In genomic region chr1:181852466-181852865, GRCm38 (mm10) we compare ENCODE assay signal across 8 mouse cellular contexts. TPM values are rescaled to one million over a fixed set of nuclear protein-coding genes. Genes with fewer than 3 reads are reported as not detected.
DNase-seq lines count a peak whose midpoint lies in the region; ATAC-seq and TF ChIP-seq lines count a peak whose summit lies in the region.

No protein-coding gene starts in this region.

- peak overlapping the region; percentile 72 for H3K4me2 ChIP-seq in liver, postnatal 0 days (ENCODE audit: low read depth, low read length)

- no peaks in the 10 kb centered on the region for H3K27me3 ChIP-seq in liver, postnatal 0 days (ENCODE audit: insufficient read depth, low read length)

- peak overlapping the region; percentile 48 for H3K4me3 ChIP-seq in liver, postnatal 0 days (ENCODE audit: low read depth, low read length)

- peak; percentile 29 to 64 for DNase-seq in spleen, postnatal 4 days (ENCODE audit: low spot score in 2 of 2)
- no peak for DNase-seq in spleen, postnatal 14 days (ENCODE audit: low spot score in 2 of 2)
- DNase-seq in liver, postnatal 0 days = no peak
- DNase-seq in thymus, postnatal 0 days (ENCODE audit: low spot score) = peak; percentile 46
- DNase-seq in frontal cortex, postnatal 36 days (ENCODE audit: low spot score in 2 of 2) = no peak
- DNase-seq in urinary bladder, adult 2 months (ENCODE audit: low spot score) = no peak
- DNase-seq in adrenal gland, postnatal 4 days (ENCODE audit: low spot score in 2 of 2) = no peak

- no peak for TF ChIP-seq EP300 in liver, postnatal 0 days (IDR thresholded peaks at IDR 0.05; ENCODE audit: low read depth)

- H3K9me3 ChIP-seq in liver, postnatal 0 days (ENCODE audit: low read length) = no peaks in the 10 kb centered on the region

- peak overlapping the region; percentile 89 for H3K27ac ChIP-seq in liver, postnatal 0 days (ENCODE audit: low read depth)

- H3K9ac ChIP-seq in liver, postnatal 0 days (replicated peaks) = peak overlapping the region; percentile 64

- H3K4me1 ChIP-seq in liver, postnatal 0 days (ENCODE audit: insufficient read depth) = peaks cover 6% of the 10 kb centered on the region

- peak; percentile 65 for ATAC-seq in inflammation-experienced regulatory T-cells, adult 6 months
- ATAC-seq in liver, postnatal 0 days = peak; percentile 57

- no peak for TF ChIP-seq CTCF in liver, postnatal 0 days (IDR thresholded peaks at IDR 0.05; ENCODE audit: low read depth)

- H3K36me3 ChIP-seq in liver, postnatal 0 days (replicated peaks; ENCODE audit: insufficient read depth, low read length) = no peaks in the 10 kb centered on the region

- 17% methylated on average over 13 of the region's 13 CpGs for WGBS in liver, postnatal 0 days (ENCODE audit: insufficient replicate concordance)

RNA-seq across cellular contexts. Expression of gene Lbr, which starts 9.6 kb away (rescaled TPM):
- 100 to 1,000 TPM; 309 to 585 (median 335) TPM for polyA plus RNA-seq in inflammation-experienced regulatory T-cells, adult 6 months (2017; shearing (Covaris generic))
- polyA plus RNA-seq in liver, postnatal 0 days (2015; fragmentation: Nextera tagmentation; extraction: Ambion mirVana) = 107 and 119 TPM in 2 replicates
- polyA plus RNA-seq in thymus, postnatal 0 days (2015; fragmentation: Nextera tagmentation; extraction: Ambion mirVana) = 352 and 361 TPM in 2 replicates
- 24.7 and 25.4 TPM in 2 replicates for polyA plus RNA-seq in urinary bladder, adult 2 months (2012; rRNA removed)
- total RNA-seq in adrenal gland, postnatal 4 days (2021) = 10 to 100 TPM; 48.8 to 57.6 TPM

Comparison
In these comparisons a context has a peak if more than half of its experiments do, and no peak if none do; other contexts are left out.
1. DNase-seq: peak in spleen, postnatal 4 days (2 of 2) and thymus, postnatal 0 days (single experiment); none in spleen, postnatal 14 days (0 of 2), liver, postnatal 0 days (single experiment), frontal cortex, postnatal 36 days (0 of 2), urinary bladder, adult 2 months (single experiment) and adrenal gland, postnatal 4 days (0 of 2).